Mouse (Mus musculus): ENCODE measurements around the gene Tmem9b. TPM values are rescaled to one million over a fixed set of nuclear protein-coding genes. Genes with fewer than 3 reads are reported as not detected.

The Tmem9b gene
- polyA plus RNA-seq, 1 experiment from 2014 or later, result 56.4 TPM

DNA sequence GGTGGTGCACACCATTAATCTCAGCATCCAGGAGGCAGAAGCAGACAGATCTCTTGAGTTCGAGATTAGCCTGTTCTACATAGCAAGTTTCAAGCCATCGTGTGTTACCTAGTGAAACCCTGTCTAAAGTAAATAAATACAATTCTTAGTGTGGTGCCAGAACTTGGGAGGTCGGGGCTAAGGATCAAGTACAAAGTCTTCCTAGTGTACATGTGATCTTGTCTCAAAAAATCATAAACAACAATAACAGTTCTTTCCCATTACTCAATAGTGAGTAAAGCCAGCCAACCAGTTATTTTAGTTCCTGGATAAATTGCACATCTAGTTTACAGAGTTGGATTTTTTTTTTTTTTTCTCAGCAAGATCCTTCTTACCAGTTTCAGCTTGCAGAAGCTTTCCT lies 48.2 kb downstream of the Tmem9b start:
- no peak for ATAC-seq (ENCODE audit: insufficient number of reproducible peaks, low FRiP score)
- Histone ChIP-seq H3K9ac (no peak overlapping the region), H3K27me3 (replicated peaks) (no peaks in the 10 kb centered on the region), H3K36me3 (no peaks in the 10 kb centered on the region; the same call in 1 of the 2 replicates), H3K27ac (ENCODE audit: poor library complexity, severe bottlenecking) (no peak overlapping the region), H3K4me3 (peak overlapping the region; percentile 76), H3K9me3 (replicated peaks) (0 out of 2 replicates have a peak, but pooled peaks cover 3% of the 10 kb centered on the region), H3K4me2 (peak overlapping the region; percentile 76), H3K4me1 (replicated peaks) (peaks cover 35% of the 10 kb centered on the region)
- 58% methylated on average over 3 of the region's 3 CpGs for WGBS

DNA sequence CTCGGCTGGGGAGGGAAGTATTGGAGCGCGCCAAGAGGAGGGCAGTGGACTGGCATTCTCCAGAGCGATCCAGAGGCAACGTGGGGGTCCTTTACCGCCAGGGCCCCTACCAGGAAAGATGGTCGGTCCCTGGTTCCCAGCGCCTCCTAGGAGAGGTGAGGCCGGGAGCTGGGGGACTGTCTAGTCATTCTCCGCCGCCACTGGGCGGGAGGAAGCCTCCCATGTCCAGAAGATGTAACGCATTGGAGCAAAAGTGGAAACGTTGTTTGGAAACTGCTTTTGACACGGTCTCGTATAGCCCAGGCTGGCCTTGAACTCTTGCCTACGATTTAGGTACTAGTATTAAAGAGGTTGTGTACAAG lies 48.7 kb downstream of the Tmem9b start:
- 2% methylated on average over 17 of the region's 17 CpGs for WGBS
- H3K4me3 ChIP-seq, result peak overlapping the region; percentile 76
- H3K9ac ChIP-seq, result peak overlapping the region; percentile 81
- 0 out of 2 replicates have a peak, but pooled peaks cover 3% of the 10 kb centered on the region for H3K9me3 ChIP-seq (replicated peaks)
- H3K36me3 ChIP-seq, result no peaks in the 10 kb centered on the region
- ATAC-seq (ENCODE audit: insufficient number of reproducible peaks, low FRiP score), result no peak; the same call in 1 of the 2 replicates
- peak overlapping the region; percentile 82 for H3K27ac ChIP-seq (ENCODE audit: poor library complexity, severe bottlenecking)
- peaks cover 32% of the 10 kb centered on the region for H3K4me1 ChIP-seq (replicated peaks)
- H3K27me3 ChIP-seq (replicated peaks), result no peaks in the 10 kb centered on the region
- H3K4me2 ChIP-seq, result peak overlapping the region; percentile 76

DNA sequence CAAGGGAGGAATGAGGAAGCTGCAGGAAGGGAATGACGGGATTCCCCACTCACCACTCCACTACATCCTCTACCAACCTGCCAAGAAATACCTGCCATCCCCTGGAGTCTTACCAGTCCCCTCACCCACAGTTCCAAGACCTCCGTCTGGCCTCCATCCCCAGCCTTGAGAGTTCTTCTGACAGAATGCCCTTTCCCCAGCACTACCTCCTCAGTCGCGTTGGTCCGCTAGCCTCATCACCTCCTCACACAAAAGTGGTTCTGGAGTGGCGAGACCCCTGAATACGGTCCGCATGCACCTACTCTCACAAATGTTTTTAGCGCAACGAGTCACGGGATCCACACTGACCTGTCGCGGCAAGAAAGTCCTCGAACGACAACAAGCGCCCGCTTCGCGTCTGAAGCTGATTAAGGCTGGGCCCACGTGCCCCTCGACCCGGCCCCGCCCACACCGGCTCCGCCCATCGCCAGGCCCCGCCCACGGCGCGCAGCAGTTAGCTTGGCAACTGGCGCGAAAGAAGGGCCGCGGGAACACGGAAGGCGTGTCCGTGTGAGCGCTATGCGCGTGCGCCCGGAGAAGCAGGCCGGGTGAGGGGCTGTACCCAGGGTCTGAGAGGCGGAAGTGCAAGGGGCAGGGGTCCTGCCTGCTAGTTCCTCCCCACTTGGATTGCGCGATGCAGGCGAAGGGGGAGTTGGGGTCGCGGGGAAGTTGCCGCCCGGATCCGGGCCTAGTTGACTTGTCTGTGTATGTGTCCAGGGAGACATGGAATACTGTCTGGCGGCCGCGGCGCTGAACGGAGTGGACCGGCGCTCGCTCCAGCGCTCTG lies 49.3 kb downstream of the Tmem9b start, which contains the start of the genes St5 and Akip1:
TSS of gene St5 (minus strand) at position 416 of the 826 bp plus-strand sequence.
TSS of gene Akip1 (plus strand) at position 501 of the 826 bp plus-strand sequence.
- peak; percentile 96 for ATAC-seq (ENCODE audit: insufficient number of reproducible peaks, low FRiP score)
- H3K4me3 ChIP-seq, result peak within 1 kb of the TSS; percentile 76
- H3K36me3 ChIP-seq, result no peaks in the 10 kb centered on the region
- 0 out of 2 replicates have a peak, but pooled peaks cover 3% of the 10 kb centered on the region for H3K9me3 ChIP-seq (replicated peaks)
- peaks cover 27% of the 10 kb centered on the region for H3K4me1 ChIP-seq (replicated peaks)
- no peaks in the 10 kb centered on the region for H3K27me3 ChIP-seq (replicated peaks)
- under 1% methylated on average over 61 of the region's 61 CpGs for WGBS
- H3K4me2 ChIP-seq, result peak within 1 kb of the TSS; percentile 76
- peak within 1 kb of the TSS; percentile 82 for H3K27ac ChIP-seq (ENCODE audit: poor library complexity, severe bottlenecking)
- peak within 1 kb of the TSS; percentile 81 for H3K9ac ChIP-seq

DNA sequence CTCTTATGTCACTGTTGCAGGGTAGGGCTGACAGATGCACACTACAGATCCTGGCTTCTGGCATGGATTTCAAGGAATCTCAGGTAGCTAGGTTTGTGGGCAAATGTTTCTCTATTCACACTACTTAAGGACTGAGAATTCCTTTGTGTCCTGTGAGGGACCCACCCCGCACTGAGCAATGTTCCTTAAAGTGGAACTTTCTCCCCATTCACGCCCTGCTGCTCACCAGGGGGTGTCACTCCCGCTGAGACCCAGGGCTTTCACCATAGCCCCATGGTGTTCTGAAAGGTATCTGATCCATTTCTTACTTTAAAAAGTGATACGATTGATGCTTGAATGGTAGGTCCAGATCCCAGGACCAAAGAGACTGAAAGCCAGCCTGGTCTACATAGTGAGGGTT lies 50.0 kb downstream of the Tmem9b start:
- Histone ChIP-seq H3K9ac (peak overlapping the region; percentile 81; the same call in 1 of the 2 replicates), H3K4me2 (peak overlapping the region; percentile 76), H3K9me3 (replicated peaks) (0 out of 2 replicates have a peak, but pooled peaks cover 3% of the 10 kb centered on the region), H3K27me3 (replicated peaks) (no peaks in the 10 kb centered on the region), H3K27ac (ENCODE audit: poor library complexity, severe bottlenecking) (no peak overlapping the region), H3K36me3 (no peaks in the 10 kb centered on the region), H3K4me1 (replicated peaks) (peaks cover 21% of the 10 kb centered on the region), H3K4me3 (peak overlapping the region; percentile 76)
- no peak for ATAC-seq (ENCODE audit: insufficient number of reproducible peaks, low FRiP score)
- 36% methylated on average over 4 of the region's 4 CpGs for WGBS

DNA sequence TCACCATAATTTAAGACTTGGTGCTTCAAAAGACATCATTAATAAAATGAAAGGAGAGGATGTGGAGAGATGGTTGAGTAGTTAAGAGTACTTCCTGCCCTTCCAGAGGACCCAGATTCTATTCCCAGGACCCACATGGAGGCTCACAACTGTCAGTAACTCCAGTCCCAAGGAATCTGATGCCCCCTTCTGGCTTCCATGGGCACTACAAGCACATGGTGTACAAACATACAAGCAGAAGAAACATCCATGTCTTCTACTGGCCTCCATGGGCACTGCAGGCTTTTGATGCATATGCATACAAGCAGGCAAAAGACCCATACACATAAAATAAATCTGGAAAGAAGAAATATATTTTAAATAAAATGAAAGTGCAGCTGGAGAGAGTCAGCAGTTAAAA lies 52.5 kb downstream of the Tmem9b start:
- no peak overlapping the region for H3K4me2 ChIP-seq
- ATAC-seq (ENCODE audit: insufficient number of reproducible peaks, low FRiP score), result no peak
- H3K36me3 ChIP-seq, result no peaks in the 10 kb centered on the region
- H3K9me3 ChIP-seq (replicated peaks), result 0 out of 2 replicates have a peak, but pooled peaks cover 3% of the 10 kb centered on the region
- no peak overlapping the region for H3K27ac ChIP-seq (ENCODE audit: poor library complexity, severe bottlenecking)
- no peak overlapping the region for H3K9ac ChIP-seq
- H3K27me3 ChIP-seq (replicated peaks), result no peaks in the 10 kb centered on the region
- H3K4me3 ChIP-seq, result no peak overlapping the region
- 0 out of 2 replicates have a peak, but pooled peaks cover 13% of the 10 kb centered on the region for H3K4me1 ChIP-seq (replicated peaks)

DNA sequence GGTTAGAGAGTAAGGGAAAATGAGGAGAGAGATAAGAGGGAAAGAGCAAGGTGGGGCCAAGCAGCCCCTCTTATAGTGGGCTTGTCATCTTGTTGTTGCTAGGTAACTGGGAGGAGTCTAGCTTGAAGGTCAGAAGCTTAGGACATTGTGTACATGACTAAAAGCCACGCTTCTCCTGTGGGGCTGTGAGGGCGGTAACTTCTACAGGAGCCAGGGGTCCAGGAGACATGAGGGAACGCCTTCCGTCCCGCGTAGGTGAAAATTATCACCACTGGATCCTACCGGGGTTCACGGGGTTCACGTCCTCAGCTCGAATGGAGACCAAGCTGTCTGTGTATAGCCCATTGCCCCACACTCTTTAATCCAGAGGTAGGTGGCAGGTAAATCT lies 57.3 kb downstream of the Tmem9b start:
- Histone ChIP-seq H3K27ac (ENCODE audit: poor library complexity, severe bottlenecking) (no peak overlapping the region), H3K4me3 (no peak overlapping the region), H3K36me3 (no peaks in the 10 kb centered on the region), H3K4me1 (replicated peaks) (peaks cover 12% of the 10 kb centered on the region), H3K27me3 (replicated peaks) (no peaks in the 10 kb centered on the region), H3K9ac (no peak overlapping the region), H3K9me3 (replicated peaks) (0 out of 2 replicates have a peak, but pooled peaks cover 2% of the 10 kb centered on the region), H3K4me2 (no peak overlapping the region)
- no peak for ATAC-seq (ENCODE audit: insufficient number of reproducible peaks, low FRiP score)
- WGBS, result 85% methylated on average over 10 of the region's 10 CpGs

DNA sequence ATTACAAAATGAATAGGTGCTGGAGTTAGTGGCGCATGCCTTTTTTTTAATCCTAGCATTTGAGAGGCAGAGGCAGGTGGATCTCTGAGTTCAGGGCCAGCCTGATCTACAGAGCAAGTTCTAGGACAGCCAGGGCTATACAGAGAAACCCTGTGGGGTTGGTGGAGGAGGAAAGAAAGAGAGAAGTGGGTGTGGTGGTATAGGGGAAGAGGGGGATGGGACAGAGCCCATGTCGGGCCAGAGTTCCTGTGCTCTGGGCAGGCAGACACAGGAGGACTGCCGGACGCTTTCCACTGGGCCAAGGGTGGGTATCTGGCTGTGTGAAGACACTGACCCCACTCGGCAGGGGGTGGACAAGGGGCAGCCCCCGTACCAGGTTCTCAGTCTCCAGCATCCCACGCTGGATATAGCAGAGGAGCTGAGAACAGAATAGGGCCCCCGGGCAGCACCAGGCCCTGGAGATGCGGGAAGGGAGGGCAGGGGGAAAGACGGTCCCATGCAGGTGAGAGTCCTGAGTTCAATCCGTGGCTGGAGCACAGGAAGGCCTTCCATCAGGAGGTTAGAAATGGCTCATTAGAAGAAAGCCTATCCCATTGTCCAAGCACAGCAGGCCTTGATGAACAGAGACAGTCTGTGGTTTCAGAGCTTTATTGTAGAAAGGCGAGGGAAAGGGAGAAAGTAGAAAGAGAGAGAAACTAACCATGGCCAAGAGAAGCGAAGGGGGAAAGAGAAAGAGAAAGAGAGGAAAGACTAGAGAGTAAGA lies 57.9 kb downstream of the Tmem9b start:
- H3K9ac ChIP-seq, result no peak overlapping the region
- ATAC-seq (ENCODE audit: insufficient number of reproducible peaks, low FRiP score), result 0 out of 2 replicates have a peak, but pooled peaks have one; percentile 29
- whole genome bisulfite sequencing, result 75% methylated on average over 13 of the region's 13 CpGs

DNA sequence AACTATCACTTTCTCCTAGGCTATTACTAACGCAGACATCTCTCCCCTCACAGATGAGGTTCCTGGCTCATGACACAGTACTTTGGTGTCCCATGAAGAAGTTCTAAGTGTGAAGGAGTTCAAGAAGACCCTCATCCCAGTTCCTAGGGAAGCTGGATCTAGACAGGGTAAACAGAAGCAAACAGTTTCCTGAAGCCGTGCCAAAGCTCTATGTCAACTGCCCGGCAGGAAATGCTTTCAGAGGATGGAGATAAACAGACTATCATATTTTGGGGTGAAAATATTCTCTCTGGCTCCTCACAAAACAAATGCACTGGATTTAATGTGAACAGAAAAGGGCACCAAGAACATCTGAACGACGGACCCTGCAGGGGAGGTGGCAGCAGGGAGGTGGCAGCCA lies 61.7 kb downstream of the Tmem9b start:
- WGBS, result 72% methylated on average over 5 of the region's 5 CpGs

More for the DNA sequence above, 57.9 kb downstream of the Tmem9b start:
- Histone ChIP-seq H3K9me3 (replicated peaks) (no peaks in the 10 kb centered on the region), H3K27ac (ENCODE audit: poor library complexity, severe bottlenecking) (no peak overlapping the region), H3K4me1 (replicated peaks) (peaks cover 12% of the 10 kb centered on the region), H3K4me3 (no peak overlapping the region), H3K27me3 (replicated peaks) (no peaks in the 10 kb centered on the region), H3K4me2 (no peak overlapping the region), H3K36me3 (no peaks in the 10 kb centered on the region)

DNA sequence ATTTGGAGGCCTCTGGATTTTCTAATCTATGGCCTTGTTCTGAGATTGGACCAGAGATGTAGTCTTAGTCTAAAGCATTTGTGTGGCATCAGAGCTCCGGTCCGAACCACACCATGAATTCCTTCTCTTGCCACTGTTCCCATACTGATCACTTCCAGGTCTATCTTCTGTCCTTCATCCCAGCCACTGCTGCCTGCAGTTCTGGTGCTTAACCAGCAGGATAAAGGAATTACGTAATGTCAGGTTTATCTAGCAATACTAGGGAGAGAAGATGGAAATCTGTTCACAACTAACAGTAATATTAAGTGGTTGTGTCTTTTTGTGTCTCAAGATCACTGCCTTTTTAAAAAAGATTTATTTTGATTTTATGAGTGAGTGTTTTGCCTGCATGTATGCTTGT lies 62.6 kb downstream of the Tmem9b start:
- Histone ChIP-seq H3K4me3 (no peak overlapping the region), H3K27ac (ENCODE audit: poor library complexity, severe bottlenecking) (no peak overlapping the region), H3K27me3 (replicated peaks) (no peaks in the 10 kb centered on the region), H3K9ac (no peak overlapping the region), H3K4me1 (replicated peaks) (peaks cover 25% of the 10 kb centered on the region), H3K9me3 (replicated peaks) (no peaks in the 10 kb centered on the region), H3K36me3 (no peaks in the 10 kb centered on the region), H3K4me2 (no peak overlapping the region)
- no peak for ATAC-seq (ENCODE audit: insufficient number of reproducible peaks, low FRiP score)
- 82% methylated on average over 3 of the region's 3 CpGs for WGBS

More for the DNA sequence above, 61.7 kb downstream of the Tmem9b start:
- H3K4me1 ChIP-seq (replicated peaks), result peaks cover 27% of the 10 kb centered on the region
- no peak for ATAC-seq (ENCODE audit: insufficient number of reproducible peaks, low FRiP score)
- H3K4me3 ChIP-seq, result no peak overlapping the region
- H3K36me3 ChIP-seq, result no peaks in the 10 kb centered on the region
- no peaks in the 10 kb centered on the region for H3K9me3 ChIP-seq (replicated peaks)
- H3K9ac ChIP-seq, result 0 out of 2 replicates have a peak overlapping the region, but pooled peaks have one; percentile 36
- no peaks in the 10 kb centered on the region for H3K27me3 ChIP-seq (replicated peaks)
- H3K27ac ChIP-seq (ENCODE audit: poor library complexity, severe bottlenecking), result no peak overlapping the region
- H3K4me2 ChIP-seq, result no peak overlapping the region

DNA sequence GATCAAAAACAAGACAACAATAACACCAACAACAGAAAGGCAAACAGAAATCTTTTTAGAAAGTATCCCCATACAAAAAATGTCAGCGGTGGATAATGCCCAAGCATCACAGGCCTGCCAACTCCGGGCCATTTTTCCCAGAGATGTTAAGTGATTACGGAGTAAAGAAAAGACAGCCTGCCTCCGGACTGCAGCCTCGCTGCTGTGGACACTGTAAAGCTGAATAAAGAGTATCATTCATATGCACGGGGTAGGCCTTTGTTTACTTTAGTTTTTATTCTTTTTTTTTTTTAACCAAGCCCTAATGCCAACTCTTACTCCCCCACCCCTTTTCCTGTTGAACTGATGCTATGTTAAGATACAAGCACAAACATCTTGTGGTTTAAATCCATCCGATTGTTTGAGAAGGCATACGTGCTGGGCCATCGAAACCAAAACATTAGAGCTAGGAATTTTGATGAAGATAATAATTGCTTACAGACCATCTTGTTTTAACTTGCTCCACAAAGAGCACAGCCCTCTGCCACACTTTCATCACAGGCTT lies 66.0 kb downstream of the Tmem9b start:
- no peaks in the 10 kb centered on the region; the same call in 1 of the 2 replicates for H3K9me3 ChIP-seq (replicated peaks)
- no peaks in the 10 kb centered on the region for H3K27me3 ChIP-seq (replicated peaks)
- WGBS, result 60% methylated on average over 9 of the region's 9 CpGs
- no peak overlapping the region for H3K27ac ChIP-seq (ENCODE audit: poor library complexity, severe bottlenecking)
- no peak overlapping the region for H3K9ac ChIP-seq
- no peak for ATAC-seq (ENCODE audit: insufficient number of reproducible peaks, low FRiP score)
- H3K36me3 ChIP-seq, result no peaks in the 10 kb centered on the region
- no peak overlapping the region for H3K4me3 ChIP-seq
- peaks cover 21% of the 10 kb centered on the region for H3K4me1 ChIP-seq (replicated peaks)
- H3K4me2 ChIP-seq, result no peak overlapping the region
